Mouse (Mus musculus) erythroblast, adult 5-6 weeks (primary cell): ENCODE data around the gene Ggps1. TPM values are rescaled to one million over a fixed set of nuclear protein-coding genes. Genes with fewer than 3 reads are reported as not detected.

Source experiments
- total RNA-seq, 2 experiments: library from RNA; stranded (forward) in 1 of 2; stranded (reverse) in 1 of 2; fragments of 150-400 nt in 1 of 2; fragments of 200-764, 138-1000 nt in 1 of 2; gene quantifications; 2 replicates each; pipeline versions ENCODE4 v1.2.3 to v1.2.4; 2015 to 2017; ENCODE audit warnings: low replicate concordance in 2 of 2

Ggps1 gene
- total RNA-seq, 2 experiments from 2014 or later, result 13.4 to 30.6 TPM

Other genes starting within 250 kb of the Ggps1 start
- gene B3galnt2, start 109.0 kb downstream of the Ggps1 start, total RNA-seq (2015; ENCODE audit: low replicate concordance), result 10.2 and 14.0 TPM in 2 replicates
- 7.4 and 10.7 TPM in 2 replicates for gene B3galnt2, start 109.0 kb downstream of the Ggps1 start, total RNA-seq (2017; ENCODE audit: low replicate concordance)
- 54.1 and 95.3 TPM in 2 replicates for gene Tbce, start 23.9 kb downstream of the Ggps1 start, total RNA-seq (2015; ENCODE audit: low replicate concordance)
- 71.3 and 80.4 TPM in 2 replicates for gene Tbce, start 23.9 kb downstream of the Ggps1 start, total RNA-seq (2017; ENCODE audit: low replicate concordance)
- 102 and 126 TPM in 2 replicates for gene Arid4b, start 256 bp downstream of the Ggps1 start, total RNA-seq (2015; ENCODE audit: low replicate concordance)
- gene Arid4b, start 256 bp downstream of the Ggps1 start, total RNA-seq (2017; ENCODE audit: low replicate concordance), result 186 and 206 TPM in 2 replicates